Comparison of ENCODE assay signal across 11 mouse cellular contexts in the genomic region with DNA sequence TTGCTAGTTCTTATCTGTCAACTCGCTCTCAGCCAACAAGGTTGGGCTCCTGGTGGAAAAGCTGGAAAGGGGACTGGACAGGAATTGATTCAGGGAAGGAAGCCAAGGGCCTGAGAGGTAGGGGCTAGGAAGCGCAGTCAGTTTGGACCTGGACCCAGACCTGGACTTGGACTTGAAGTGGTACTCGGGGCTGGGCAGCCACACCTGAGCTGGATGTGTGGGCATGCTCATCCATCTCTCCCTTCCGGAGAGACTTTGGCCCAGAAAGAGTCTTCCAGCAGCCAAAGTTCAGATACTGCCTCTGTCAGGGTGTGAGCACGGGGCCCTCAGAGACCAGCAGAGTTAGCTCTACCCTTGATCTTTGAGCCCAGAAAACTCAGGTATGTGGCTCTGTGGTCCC. TPM values are rescaled to one million over a fixed set of nuclear protein-coding genes. Genes with fewer than 3 reads are reported as not detected.
DNase-seq lines count a peak whose midpoint lies in the region; ATAC-seq and TF ChIP-seq lines count a peak whose summit lies in the region.
"Had no signal": no experiment of that assay in that cellular context is flagged by ENCODE, and none has a peak within 500 bp of the region (broad histone marks: within the 10 kb centered on the region; RNA-seq: fewer than 3 reads in every experiment).

No protein-coding gene starts in this region.

- H3K27ac ChIP-seq in midbrain, embryonic 10.5 days (replicated peaks) = no peak overlapping the region
- H3K27ac ChIP-seq in midbrain, embryonic 11.5 days (ENCODE audit: low read depth, low read length) = no peak overlapping the region
- H3K27ac ChIP-seq in intestine, embryonic 14.5 days (ENCODE audit: low read depth) = no peak overlapping the region
- no peak overlapping the region for H3K27ac ChIP-seq in limb, embryonic 14.5 days (replicated peaks; ENCODE audit: low read depth, low read length)

- H3K9ac ChIP-seq in midbrain, embryonic 11.5 days (ENCODE audit: low read length) = no peak overlapping the region
- 0 out of 2 replicates have a peak overlapping the region, but pooled peaks have one; percentile 12 for H3K9ac ChIP-seq in intestine, embryonic 14.5 days (ENCODE audit: low read length)
- H3K9ac ChIP-seq in limb, embryonic 14.5 days (ENCODE audit: low read depth, low read length, severe bottlenecking) = peak overlapping the region; percentile 63

- no peak overlapping the region; the same call in 1 of the 2 replicates for H3K4me2 ChIP-seq in midbrain, embryonic 11.5 days
- H3K4me2 ChIP-seq in intestine, embryonic 14.5 days (ENCODE audit: low read length) = peak overlapping the region; percentile 53; the same call in 1 of the 2 replicates
- H3K4me2 ChIP-seq in limb, embryonic 14.5 days (replicated peaks; ENCODE audit: low read depth, low read length, severe bottlenecking) = no peak overlapping the region; the same call in 1 of the 2 replicates

- H3K36me3 ChIP-seq in midbrain, embryonic 10.5 days = peaks cover 34% of the 10 kb centered on the region
- H3K36me3 ChIP-seq in midbrain, embryonic 11.5 days (ENCODE audit: control insufficient read depth, insufficient read depth, low read length) = no peaks in the 10 kb centered on the region
- peaks cover 20% of the 10 kb centered on the region for H3K36me3 ChIP-seq in intestine, embryonic 14.5 days (ENCODE audit: control insufficient read depth, insufficient read depth, low read length)
- peaks cover 32% of the 10 kb centered on the region for H3K36me3 ChIP-seq in limb, embryonic 14.5 days (ENCODE audit: control insufficient read depth, insufficient read depth, low read length)

- no peaks in the 10 kb centered on the region for H3K9me3 ChIP-seq in midbrain, embryonic 10.5 days (replicated peaks)
- no peaks in the 10 kb centered on the region for H3K9me3 ChIP-seq in midbrain, embryonic 11.5 days (ENCODE audit: control insufficient read depth, low read length)
- H3K9me3 ChIP-seq in intestine, embryonic 14.5 days (ENCODE audit: control insufficient read depth, low read length) = no peaks in the 10 kb centered on the region
- no peaks in the 10 kb centered on the region for H3K9me3 ChIP-seq in limb, embryonic 14.5 days (ENCODE audit: control insufficient read depth, low read length)

- peaks cover 39% of the 10 kb centered on the region for H3K4me1 ChIP-seq in midbrain, embryonic 10.5 days
- H3K4me1 ChIP-seq in midbrain, embryonic 11.5 days (ENCODE audit: control insufficient read depth, insufficient read depth, low read length) = peaks cover 9% of the 10 kb centered on the region
- H3K4me1 ChIP-seq in intestine, embryonic 14.5 days (replicated peaks; ENCODE audit: control insufficient read depth, insufficient read depth, low read length) = peaks cover 7% of the 10 kb centered on the region
- peaks cover 3% of the 10 kb centered on the region; the same call in 1 of the 2 replicates for H3K4me1 ChIP-seq in limb, embryonic 14.5 days (ENCODE audit: control insufficient read depth, insufficient read depth, low read length)

- peaks cover 16% of the 10 kb centered on the region for H3K27me3 ChIP-seq in midbrain, embryonic 10.5 days (ENCODE audit: low read depth, poor library complexity, severe bottlenecking)
- no peaks in the 10 kb centered on the region for H3K27me3 ChIP-seq in midbrain, embryonic 11.5 days (ENCODE audit: control insufficient read depth, insufficient read depth, low read length)
- no peaks in the 10 kb centered on the region for H3K27me3 ChIP-seq in intestine, embryonic 14.5 days (replicated peaks; ENCODE audit: control insufficient read depth, insufficient read depth, low read length)
- H3K27me3 ChIP-seq in limb, embryonic 14.5 days (ENCODE audit: control insufficient read depth, insufficient read depth, low read length) = no peaks in the 10 kb centered on the region

- no peak for TF ChIP-seq POLR2A in limb, embryonic 14.5 days (IDR thresholded peaks at IDR 0.05; ENCODE audit: borderline replicate concordance, extremely low read depth, insufficient read depth, insufficient read length)

- peak overlapping the region; percentile 82 for H3K4me3 ChIP-seq in midbrain, embryonic 10.5 days
- H3K4me3 ChIP-seq in midbrain, embryonic 11.5 days (ENCODE audit: low read depth, low read length) = no peak overlapping the region
- no peak overlapping the region for H3K4me3 ChIP-seq in intestine, embryonic 14.5 days (ENCODE audit: low read depth, low read length)
- H3K4me3 ChIP-seq in limb, embryonic 14.5 days (replicated peaks; ENCODE audit: low read length) = no peak overlapping the region

- DNase-seq in midbrain, embryonic 10.5 days (ENCODE audit: low spot score) = no peak
- DNase-seq in midbrain, embryonic 11.5 days (ENCODE audit: low spot score, missing footprints) = no peak
- DNase-seq in intestine, embryonic 14.5 days (ENCODE audit: low spot score) = no peak
- no peak for DNase-seq in limb, embryonic 14.5 days (ENCODE audit: low spot score)
- no peak for DNase-seq in adrenal gland, adult 18-20 months (ENCODE audit: low spot score in 2 of 2)
- no peak for DNase-seq in c-Kit-positive CD71-positive TER-119-positive erythroid progenitor cells, embryonic 14.5 days (ENCODE audit: low spot score)
- DNase-seq: cerebellum, adult 11-12 months; gastrocnemius, postnatal 36 days; right cerebral cortex, adult 18-20 months had no signal

- 58% methylated on average over 5 of the region's 5 CpGs for WGBS in midbrain, embryonic 10.5 days
- 70% methylated on average over 5 of the region's 5 CpGs for WGBS in midbrain, embryonic 11.5 days
- 59% methylated on average over 5 of the region's 5 CpGs for WGBS in intestine, embryonic 14.5 days
- 57% methylated on average over 5 of the region's 5 CpGs for WGBS in limb, embryonic 14.5 days

- no peak for ATAC-seq in midbrain, embryonic 11.5 days (ENCODE audit: low FRiP score)
- no peak for ATAC-seq in intestine, embryonic 14.5 days (replicated peaks; ENCODE audit: low FRiP score, low TSS enrichment, low read depth)
- ATAC-seq in limb, embryonic 14.5 days (ENCODE audit: low FRiP score, low read depth) = no peak
- no peak for ATAC-seq in megakaryocyte-erythroid progenitor cell, adult 5-6 weeks (replicated peaks; ENCODE audit: low FRiP score, low TSS enrichment, poor library complexity, severe bottlenecking)

RNA-seq across cellular contexts. Expression of a gene that starts 2.3 kb away (rescaled TPM):
- polyA plus RNA-seq in midbrain, embryonic 10.5 days (2016; fragmentation: Nextera tagmentation; extraction: Ambion mirVana) = 9.5 and 12.5 TPM in 2 replicates
- 7.5 and 8.0 TPM in 2 replicates for polyA plus RNA-seq in midbrain, embryonic 11.5 days (2014; fragmentation: Nextera tagmentation; extraction: Ambion mirVana)
- 13.5 and 14.8 TPM in 2 replicates for polyA plus RNA-seq in intestine, embryonic 14.5 days (2014; fragmentation: Nextera tagmentation; extraction: Ambion mirVana)
- polyA plus RNA-seq in limb, embryonic 14.5 days (2012; rRNA removed) = 28.8 and 35.8 TPM in 2 replicates
- 14.5 and 21.5 TPM in 2 replicates for polyA plus RNA-seq in limb, embryonic 14.5 days (2014; fragmentation: Nextera tagmentation; extraction: Ambion mirVana)
- total RNA-seq in adrenal gland, adult 18-20 months (2021) = 10 to 100 TPM in 1 of 2 experiments, 1 to 10 TPM in 1; 9.6 to 13.8 TPM
- 5.7 and 5.8 TPM in 2 replicates for total RNA-seq in megakaryocyte-erythroid progenitor cell, adult 5-6 weeks (2014; fragmentation: Nextera tagmentation)
- 0.30 and 1.4 TPM in 2 replicates for total RNA-seq in megakaryocyte-erythroid progenitor cell, adult 5-6 weeks (2017)

RNA-seq across cellular contexts. Expression of a gene that starts 29.2 kb away (rescaled TPM):
- 3.1 and 5.0 TPM in 2 replicates for polyA plus RNA-seq in midbrain, embryonic 10.5 days (2016; fragmentation: Nextera tagmentation; extraction: Ambion mirVana)
- 5.4 and 6.4 TPM in 2 replicates for polyA plus RNA-seq in midbrain, embryonic 11.5 days (2014; fragmentation: Nextera tagmentation; extraction: Ambion mirVana)
- polyA plus RNA-seq in intestine, embryonic 14.5 days (2014; fragmentation: Nextera tagmentation; extraction: Ambion mirVana) = 1.3 and 2.1 TPM in 2 replicates
- 0.36 and 0.37 TPM in 2 replicates for polyA plus RNA-seq in limb, embryonic 14.5 days (2012; rRNA removed)
- 0.07 and 0.12 TPM in 2 replicates for polyA plus RNA-seq in limb, embryonic 14.5 days (2014; fragmentation: Nextera tagmentation; extraction: Ambion mirVana)
- 1 to 10 TPM; 3.6 to 4.1 TPM for total RNA-seq in adrenal gland, adult 18-20 months (2021)
- not detected in 2 replicates for total RNA-seq in megakaryocyte-erythroid progenitor cell, adult 5-6 weeks (2014; fragmentation: Nextera tagmentation)
- total RNA-seq in megakaryocyte-erythroid progenitor cell, adult 5-6 weeks (2017) = 0.05 TPM in 1 of 2 replicates, not detected in the other
- total RNA-seq: gastrocnemius, postnatal 36 days had no signal

RNA-seq across cellular contexts. Expression of a gene that starts 47.2 kb away (rescaled TPM):
- 14.5 and 17.3 TPM in 2 replicates for polyA plus RNA-seq in midbrain, embryonic 10.5 days (2016; fragmentation: Nextera tagmentation; extraction: Ambion mirVana)
- polyA plus RNA-seq in midbrain, embryonic 11.5 days (2014; fragmentation: Nextera tagmentation; extraction: Ambion mirVana) = 8.3 and 9.2 TPM in 2 replicates
- polyA plus RNA-seq in intestine, embryonic 14.5 days (2014; fragmentation: Nextera tagmentation; extraction: Ambion mirVana) = 14.3 and 15.3 TPM in 2 replicates
- polyA plus RNA-seq in limb, embryonic 14.5 days (2012; rRNA removed) = 24.0 and 30.1 TPM in 2 replicates
- polyA plus RNA-seq in limb, embryonic 14.5 days (2014; fragmentation: Nextera tagmentation; extraction: Ambion mirVana) = 14.0 and 17.2 TPM in 2 replicates
- 10 to 100 TPM; 10.8 to 11.3 TPM for total RNA-seq in adrenal gland, adult 18-20 months (2021)
- 8.6 and 12.2 TPM in 2 replicates for total RNA-seq in megakaryocyte-erythroid progenitor cell, adult 5-6 weeks (2014; fragmentation: Nextera tagmentation)
- total RNA-seq in megakaryocyte-erythroid progenitor cell, adult 5-6 weeks (2017) = 1.0 and 2.3 TPM in 2 replicates

RNA-seq across cellular contexts. Expression of a gene that starts 59.1 kb away (rescaled TPM):
- not detected in 2 replicates for polyA plus RNA-seq in midbrain, embryonic 10.5 days (2016; fragmentation: Nextera tagmentation; extraction: Ambion mirVana)
- polyA plus RNA-seq in midbrain, embryonic 11.5 days (2014; fragmentation: Nextera tagmentation; extraction: Ambion mirVana) = not detected in 2 replicates
- not detected in 2 replicates for polyA plus RNA-seq in intestine, embryonic 14.5 days (2014; fragmentation: Nextera tagmentation; extraction: Ambion mirVana)
- 0.24 and 0.44 TPM in 2 replicates for polyA plus RNA-seq in limb, embryonic 14.5 days (2012; rRNA removed)
- 0.22 TPM in 1 of 2 replicates, not detected in the other for polyA plus RNA-seq in limb, embryonic 14.5 days (2014; fragmentation: Nextera tagmentation; extraction: Ambion mirVana)
- total RNA-seq in adrenal gland, adult 18-20 months (2021) = under 1 TPM in 1 of 2 experiments, not detected in 1; 0.32 TPM
- 2.7 TPM in 1 of 2 replicates, not detected in the other for total RNA-seq in megakaryocyte-erythroid progenitor cell, adult 5-6 weeks (2014; fragmentation: Nextera tagmentation)
- not detected in 2 replicates for total RNA-seq in megakaryocyte-erythroid progenitor cell, adult 5-6 weeks (2017)
- total RNA-seq: gastrocnemius, postnatal 36 days; left cerebral cortex, postnatal 10 days had no signal
